Comparison of ENCODE assay signal across 8 mouse cellular contexts in the genomic region with DNA sequence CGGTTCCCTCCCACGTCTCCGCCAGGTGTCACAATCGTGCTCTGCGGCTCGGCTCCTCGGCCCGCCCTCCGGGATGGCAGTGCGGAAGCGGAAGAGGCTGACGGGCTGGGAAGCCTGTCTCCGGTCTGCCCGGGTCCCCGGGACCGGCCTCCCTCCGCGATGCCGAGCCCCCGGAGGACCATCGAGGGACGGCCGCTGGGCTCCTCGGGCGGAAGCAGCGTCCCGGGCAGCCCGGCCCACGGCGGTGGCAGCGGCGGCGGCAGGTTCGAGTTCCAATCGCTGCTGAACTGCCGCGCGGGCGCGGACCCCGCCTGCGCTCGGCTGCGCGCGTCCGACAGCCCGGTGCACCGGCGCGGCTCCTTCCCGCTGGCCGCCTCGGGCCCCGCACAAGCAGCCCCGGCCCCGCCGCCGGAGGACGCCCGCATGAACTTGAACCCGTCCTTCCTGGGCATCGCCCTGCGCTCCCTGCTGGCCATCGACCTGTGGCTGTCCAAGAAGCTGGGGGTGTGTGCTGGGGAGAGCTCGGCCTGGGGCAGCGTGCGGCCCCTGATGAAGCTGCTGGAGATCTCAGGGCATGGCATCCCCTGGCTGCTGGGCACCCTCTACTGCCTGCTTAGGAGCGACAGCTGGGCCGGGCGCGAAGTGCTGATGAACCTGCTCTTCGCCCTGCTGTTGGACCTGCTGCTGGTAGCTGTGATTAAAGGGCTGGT. TPM values are rescaled to one million over a fixed set of nuclear protein-coding genes. Genes with fewer than 3 reads are reported as not detected.
A peak's percentile ranks its signal among the peaks of the same experiment; 100 is the strongest.
DNase-seq lines count a peak whose midpoint lies in the region; ATAC-seq and TF ChIP-seq lines count a peak whose summit lies in the region.

Gene Plpp6, plus strand, starts transcription at position 112 of the 710 bp plus-strand sequence.

- H3K27ac ChIP-seq in brown adipose tissue, adult 24 weeks (replicated peaks; ENCODE audit: low read depth, low read length) = peak within 1 kb of the TSS; percentile 94
- H3K27ac ChIP-seq in forebrain, embryonic 10.5 days = peak within 1 kb of the TSS; percentile 91
- H3K27ac ChIP-seq in heart, embryonic 14.5 days (replicated peaks in 1 of 2; ENCODE audit: control insufficient read depth in 1 of 2, insufficient read depth in 1 of 2, low read depth in 2 of 2, low read length in 2 of 2) = peak within 1 kb of the TSS; percentile 88 to 91
- no peak within 1 kb of the TSS for H3K27ac ChIP-seq in liver, embryonic 14.5 days
- peak within 1 kb of the TSS; percentile 67 for H3K27ac ChIP-seq in stomach, embryonic 15.5 days

- H3K4me1 ChIP-seq in brown adipose tissue, adult 24 weeks (ENCODE audit: control insufficient read depth, insufficient read depth, insufficient read length, low read length) = peaks cover 9% of the 10 kb centered on the region
- H3K4me1 ChIP-seq in forebrain, embryonic 10.5 days = peaks cover 22% of the 10 kb centered on the region
- H3K4me1 ChIP-seq in heart, embryonic 14.5 days (ENCODE audit: control insufficient read depth in 2 of 2, insufficient read depth in 2 of 2, low read length in 2 of 2) = peaks cover 6 to 31% of the 10 kb centered on the region in 2 experiments
- peaks cover 0 to 5% of the 10 kb centered on the region in 2 experiments; a peak in 3 of 4 replicates for H3K4me1 ChIP-seq in liver, embryonic 14.5 days (replicated peaks; ENCODE audit: control insufficient read depth in 2 of 2, insufficient read depth in 2 of 2, low read length in 1 of 2)
- peaks cover 6% of the 10 kb centered on the region; the same call in 1 of the 2 replicates for H3K4me1 ChIP-seq in stomach, embryonic 15.5 days

- H3K27me3 ChIP-seq in forebrain, embryonic 10.5 days (ENCODE audit: poor library complexity, severe bottlenecking) = peaks cover 49% of the 10 kb centered on the region
- no peaks in the 10 kb centered on the region for H3K27me3 ChIP-seq in heart, embryonic 14.5 days (ENCODE audit: control insufficient read depth, insufficient read depth, low read length)
- no peaks in the 10 kb centered on the region for H3K27me3 ChIP-seq in liver, embryonic 14.5 days (ENCODE audit: control insufficient read depth, insufficient read depth, low read length)
- H3K27me3 ChIP-seq in stomach, embryonic 15.5 days (replicated peaks) = no peaks in the 10 kb centered on the region

- peak; percentile 75 for TF ChIP-seq CTCF in liver, embryonic 14.5 days (IDR thresholded peaks at IDR 0.05; ENCODE audit: low read depth)

- H3K9ac ChIP-seq in heart, embryonic 14.5 days (ENCODE audit: low read length) = peak within 1 kb of the TSS; percentile 92
- H3K9ac ChIP-seq in liver, embryonic 14.5 days (replicated peaks) = peak within 1 kb of the TSS; percentile 50
- H3K9ac ChIP-seq in stomach, embryonic 15.5 days = peak within 1 kb of the TSS; percentile 71

- DNase-seq in CD4-positive, CD25-positive, alpha-beta regulatory T cell, adult 2 months (ENCODE audit: low read depth, low spot score) = peak; percentile 88
- peak; percentile 68 for DNase-seq in forebrain, embryonic 10.5 days (ENCODE audit: extremely low spot score, low spot score)
- DNase-seq in kidney, postnatal 14 days = peak; percentile 91
- DNase-seq in liver, embryonic 14.5 days (ENCODE audit: low read depth in 3 of 3, low spot score in 3 of 3) = peak; percentile 27 to 40 (median 36)
- peak; percentile 74 for DNase-seq in neural tube, embryonic 10.5 days (ENCODE audit: extremely low spot score, low spot score)

- peak; percentile 75 for ATAC-seq in heart, embryonic 14.5 days (ENCODE audit: insufficient number of reproducible peaks, insufficient read depth, low FRiP score, low read depth)
- ATAC-seq in liver, embryonic 14.5 days (ENCODE audit: insufficient read depth) = peak; percentile 68
- peak; percentile 90 for ATAC-seq in stomach, embryonic 15.5 days (ENCODE audit: insufficient read depth, low FRiP score, low read depth)

- H3K4me2 ChIP-seq in heart, embryonic 14.5 days (ENCODE audit: low read length) = peak within 1 kb of the TSS; percentile 87
- H3K4me2 ChIP-seq in liver, embryonic 14.5 days (ENCODE audit: low read depth) = peak within 1 kb of the TSS; percentile 71
- peak within 1 kb of the TSS; percentile 95 for H3K4me2 ChIP-seq in stomach, embryonic 15.5 days

- under 1% methylated on average over 72 of the region's 73 CpGs for WGBS in forebrain, embryonic 10.5 days
- WGBS in heart, embryonic 14.5 days = under 1% methylated on average over 67 of the region's 73 CpGs
- under 1% methylated on average over 73 of the region's 73 CpGs for WGBS in liver, embryonic 14.5 days (ENCODE audit: insufficient replicate concordance)
- WGBS in stomach, embryonic 15.5 days = under 1% methylated on average over 54 of the region's 73 CpGs

- H3K36me3 ChIP-seq in forebrain, embryonic 10.5 days (replicated peaks) = no peaks in the 10 kb centered on the region
- H3K36me3 ChIP-seq in heart, embryonic 14.5 days (ENCODE audit: control insufficient read depth, insufficient read depth, low read length) = no peaks in the 10 kb centered on the region
- no peaks in the 10 kb centered on the region for H3K36me3 ChIP-seq in liver, embryonic 14.5 days (replicated peaks; ENCODE audit: control insufficient read depth, insufficient read depth, low read depth)
- no peaks in the 10 kb centered on the region for H3K36me3 ChIP-seq in stomach, embryonic 15.5 days

- TF ChIP-seq EP300 in liver, embryonic 14.5 days (IDR thresholded peaks at IDR 0.05; ENCODE audit: low read depth) = no peak

- no peaks in the 10 kb centered on the region for H3K9me3 ChIP-seq in forebrain, embryonic 10.5 days
- no peaks in the 10 kb centered on the region for H3K9me3 ChIP-seq in heart, embryonic 14.5 days (ENCODE audit: control insufficient read depth, low read length)
- no peaks in the 10 kb centered on the region for H3K9me3 ChIP-seq in liver, embryonic 14.5 days (ENCODE audit: control insufficient read depth, low read length)
- H3K9me3 ChIP-seq in stomach, embryonic 15.5 days = no peaks in the 10 kb centered on the region

- H3K4me3 ChIP-seq in brown adipose tissue, adult 24 weeks (ENCODE audit: insufficient read depth, low read depth, low read length) = peak within 1 kb of the TSS; percentile 95
- peak within 1 kb of the TSS; percentile 90 for H3K4me3 ChIP-seq in forebrain, embryonic 10.5 days
- peak within 1 kb of the TSS; percentile 88 to 89 for H3K4me3 ChIP-seq in heart, embryonic 14.5 days (ENCODE audit: control insufficient read depth in 1 of 2, insufficient read depth in 1 of 2, low read depth in 1 of 2, low read length in 2 of 2)
- H3K4me3 ChIP-seq in liver, embryonic 14.5 days (ENCODE audit: insufficient read depth in 1 of 2, low read depth in 2 of 2, low read length in 2 of 2) = peak within 1 kb of the TSS; percentile 59 to 74
- H3K4me3 ChIP-seq in stomach, embryonic 15.5 days (replicated peaks) = peak within 1 kb of the TSS; percentile 89

RNA-seq across cellular contexts. Expression of gene Plpp6, which starts in this region (rescaled TPM):
- polyA plus RNA-seq in brown adipose tissue, adult 24 weeks (2012; ENCODE audit: insufficient read depth, insufficient read length, missing spikeins) = 22.9 and 32.4 TPM in 2 replicates
- polyA plus RNA-seq in forebrain, embryonic 10.5 days (2016; fragmentation: Nextera tagmentation; extraction: Ambion mirVana) = 3.0 and 3.4 TPM in 2 replicates
- polyA plus RNA-seq in heart, embryonic 14.5 days (2014; fragmentation: Nextera tagmentation; extraction: Ambion mirVana) = 11.6 and 11.7 TPM in 2 replicates
- polyA plus RNA-seq in liver, embryonic 14.5 days (2012; rRNA removed) = 1.3 and 1.5 TPM in 2 replicates
- polyA plus RNA-seq in liver, embryonic 14.5 days (2014; fragmentation: Nextera tagmentation; extraction: Ambion mirVana) = 2.0 and 3.5 TPM in 2 replicates
- 10.3 and 10.7 TPM in 2 replicates for polyA plus RNA-seq in stomach, embryonic 15.5 days (2015; fragmentation: Nextera tagmentation; extraction: Ambion mirVana)

Comparison
In these comparisons a context has a peak if more than half of its experiments do, and no peak if none do; other contexts are left out.
1. DNase-seq: peak in every context shown above with its lines; median percentile 91 in kidney, postnatal 14 days; 88 in CD4-positive, CD25-positive, alpha-beta regulatory T cell, adult 2 months; 74 in neural tube, embryonic 10.5 days; 68 in forebrain, embryonic 10.5 days; 36 in liver, embryonic 14.5 days.